Mouse (Mus musculus): ENCODE measurements around the gene Tubb2b. TPM values are rescaled to one million over a fixed set of nuclear protein-coding genes. Genes with fewer than 3 reads are reported as not detected.

The Tubb2b gene
- total RNA-seq (2021) = 100 to 1,000 TPM; 153 to 177 TPM
- long read RNA-seq, experiment 1, transcript Tubb2b-201 (4 exons, 2,182 nt) = major isoform, 15 of 29 reads
- long read RNA-seq, experiment 1, partial matches to known transcripts = 2 of 29 reads
- long read RNA-seq, experiment 1, other reads (novel, unspliced or antisense) = 12 of 29 reads
- long read RNA-seq, experiment 2, transcript Tubb2b-201 (4 exons, 2,182 nt) = major isoform, 31 of 42 reads
- long read RNA-seq, experiment 2, partial matches to known transcripts = 2 of 42 reads
- long read RNA-seq, experiment 2, other reads (novel, unspliced or antisense) = 9 of 42 reads

DNA sequence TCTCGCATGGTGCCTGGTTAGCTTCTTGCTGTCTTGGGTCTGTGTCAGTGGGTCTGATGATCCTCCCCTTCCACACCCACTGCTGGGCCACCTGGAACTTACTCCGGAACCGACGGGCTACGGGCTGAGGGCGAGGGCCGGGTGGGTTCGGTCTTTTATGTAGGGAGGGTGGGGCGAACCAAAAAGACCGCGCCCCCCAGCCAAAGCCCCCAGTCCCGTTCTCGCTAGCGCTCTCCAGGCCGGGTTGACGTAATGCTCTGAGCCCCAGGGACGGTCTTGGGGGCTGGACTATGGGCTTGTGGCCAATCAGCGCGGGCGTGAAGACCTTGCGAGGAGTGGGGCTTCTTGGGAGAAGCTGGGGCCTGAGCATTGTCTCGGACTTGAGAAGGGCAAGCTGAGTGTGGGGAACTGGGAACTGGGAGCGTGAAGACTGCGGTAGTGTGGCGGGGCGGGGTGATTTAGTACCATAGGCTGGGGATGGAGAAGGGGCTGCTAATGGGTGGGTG lies at the start of gene Tubb2b:
TSS of gene Tubb2b (minus strand) at position 241 of the 506 bp plus-strand sequence.
- intact Hi-C loops (cut with DNase I) = loop anchor here (2.0 kb wide), 1 partner anchor 51 kb away; the partner anchor contains the start of gene Tubb2a
- peak within 1 kb of the TSS; percentile 70 for H3K27ac ChIP-seq
- peak; percentile 68 to 75 for DNase-seq (ENCODE audit: extremely low spot score in 1 of 2, low spot score in 2 of 2)
- no peak for TF ChIP-seq CTCF (IDR thresholded peaks at IDR 0.05)
- H3K4me3 ChIP-seq = peak within 1 kb of the TSS; percentile 60

GRCm38 (mm10) chr13:34174025-34174424 lies 43.8 kb upstream of the Tubb2b start:
- no peak overlapping the region for H3K27ac ChIP-seq
- no peak for TF ChIP-seq CTCF (IDR thresholded peaks at IDR 0.05)
- no peak overlapping the region for H3K4me3 ChIP-seq
- intact Hi-C loops (cut with DNase I) = no loop called here
- DNase-seq (ENCODE audit: extremely low spot score in 1 of 2, low spot score in 2 of 2) = no peak

DNA sequence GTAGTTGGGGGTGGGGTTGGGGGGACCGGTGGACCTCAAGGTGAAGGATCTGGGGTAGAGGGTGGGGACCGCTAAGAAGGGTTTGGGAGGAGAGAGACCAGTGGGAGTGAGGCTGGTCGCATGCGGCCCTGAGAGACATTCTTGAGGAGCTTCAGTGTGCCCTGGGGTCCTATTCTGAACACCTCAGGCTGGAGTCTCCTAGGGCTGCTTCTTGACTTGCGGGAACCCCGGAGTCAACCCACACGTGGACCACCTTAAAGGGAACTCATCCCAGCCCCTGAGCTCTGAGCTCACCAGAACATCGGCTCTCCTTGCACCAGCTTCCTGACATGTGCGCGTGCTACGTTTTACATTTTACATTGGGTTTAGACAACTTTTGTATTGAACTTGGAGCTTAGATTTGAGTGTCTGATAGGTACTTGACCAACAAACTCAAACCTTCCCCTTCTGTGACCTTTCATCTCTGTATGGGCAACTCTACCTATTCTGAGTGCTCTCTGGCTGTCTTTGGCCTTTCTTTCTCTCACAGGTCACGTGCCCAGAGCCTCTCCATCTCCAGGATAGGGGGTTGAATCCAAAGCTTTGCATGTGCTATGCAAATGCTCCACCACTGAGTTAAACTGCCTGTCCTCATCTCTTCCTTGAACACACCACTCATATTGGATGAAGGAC lies 33.2 kb upstream of the Tubb2b start:
- TF ChIP-seq CTCF (IDR thresholded peaks at IDR 0.05) = no peak

GRCm38 (mm10) chr13:34162491-34163303 lies 32.4 kb upstream of the Tubb2b start, which contains the start of gene Psmg4:
TSS of gene Psmg4 (plus strand) at chr13:34162964.
- intact Hi-C loops (cut with DNase I) = no loop called here
- peak; percentile 91 for DNase-seq (ENCODE audit: extremely low spot score in 1 of 2, low spot score in 2 of 2)
- Histone ChIP-seq H3K27ac (peak within 1 kb of the TSS; percentile 96), H3K4me3 (peak within 1 kb of the TSS; percentile 84)
- TF ChIP-seq CTCF (IDR thresholded peaks at IDR 0.05) = no peak

More for the DNA sequence above, 33.2 kb upstream of the Tubb2b start:
- peak overlapping the region; percentile 96 for H3K27ac ChIP-seq
- H3K4me3 ChIP-seq = peak overlapping the region; percentile 84
- peak in 1 of 2 experiments; percentile 29 for DNase-seq (ENCODE audit: extremely low spot score in 1 of 2, low spot score in 2 of 2)
- intact Hi-C loops (cut with DNase I) = no loop called here

DNA sequence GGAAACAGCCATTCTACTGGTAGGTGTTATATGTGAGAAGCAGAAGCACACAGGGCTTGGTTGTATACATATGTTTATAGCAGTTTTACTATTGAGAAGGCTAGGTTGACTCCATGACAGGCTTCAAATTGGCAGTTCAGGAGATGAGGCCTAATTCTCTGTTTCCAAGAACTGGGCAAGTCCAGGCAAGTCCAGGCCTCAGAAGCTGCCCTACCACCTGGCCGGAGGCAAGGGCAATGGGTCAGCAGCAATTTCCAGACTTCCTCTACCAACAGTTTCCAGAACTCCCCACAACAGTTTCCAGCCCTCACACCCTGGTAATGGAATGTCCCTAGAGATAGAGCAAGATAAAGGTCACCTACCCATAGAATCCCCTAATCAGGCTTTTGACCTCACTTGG lies 29.7 kb upstream of the Tubb2b start:
- intact Hi-C loops (cut with DNase I) = loop anchor here (5.0 kb wide), 1 partner anchor 203 kb away; no protein-coding TSS in a partner anchor
- DNase-seq (ENCODE audit: extremely low spot score in 1 of 2, low spot score in 2 of 2) = no peak
- Histone ChIP-seq H3K4me3 (no peak overlapping the region), H3K27ac (no peak overlapping the region)
- no peak for TF ChIP-seq CTCF (IDR thresholded peaks at IDR 0.05)

- DNase-seq (ENCODE audit: extremely low spot score in 1 of 2, low spot score in 2 of 2) = no peak
- peak; percentile 16 for TF ChIP-seq CTCF (IDR thresholded peaks at IDR 0.05)
- intact Hi-C loops (cut with DNase I) = loop anchor here (5.0 kb wide), 1 partner anchor 200 kb away; no protein-coding TSS in a partner anchor
- Histone ChIP-seq H3K27ac (no peak overlapping the region), H3K4me3 (no peak overlapping the region)
Observed at GRCm38 (mm10) chr13:34157596-34158157, 27.4 kb upstream of the Tubb2b start.

- Histone ChIP-seq H3K4me3 (no peak overlapping the region), H3K27ac (no peak overlapping the region)
- no peak for DNase-seq (ENCODE audit: extremely low spot score in 1 of 2, low spot score in 2 of 2)
- no peak for TF ChIP-seq CTCF (IDR thresholded peaks at IDR 0.05)
- intact Hi-C loops (cut with DNase I) = loop anchor here (5.0 kb wide), 1 partner anchor 200 kb away; no protein-coding TSS in a partner anchor
Observed at GRCm38 (mm10) chr13:34156840-34157185, 26.5 kb upstream of the Tubb2b start.

DNA sequence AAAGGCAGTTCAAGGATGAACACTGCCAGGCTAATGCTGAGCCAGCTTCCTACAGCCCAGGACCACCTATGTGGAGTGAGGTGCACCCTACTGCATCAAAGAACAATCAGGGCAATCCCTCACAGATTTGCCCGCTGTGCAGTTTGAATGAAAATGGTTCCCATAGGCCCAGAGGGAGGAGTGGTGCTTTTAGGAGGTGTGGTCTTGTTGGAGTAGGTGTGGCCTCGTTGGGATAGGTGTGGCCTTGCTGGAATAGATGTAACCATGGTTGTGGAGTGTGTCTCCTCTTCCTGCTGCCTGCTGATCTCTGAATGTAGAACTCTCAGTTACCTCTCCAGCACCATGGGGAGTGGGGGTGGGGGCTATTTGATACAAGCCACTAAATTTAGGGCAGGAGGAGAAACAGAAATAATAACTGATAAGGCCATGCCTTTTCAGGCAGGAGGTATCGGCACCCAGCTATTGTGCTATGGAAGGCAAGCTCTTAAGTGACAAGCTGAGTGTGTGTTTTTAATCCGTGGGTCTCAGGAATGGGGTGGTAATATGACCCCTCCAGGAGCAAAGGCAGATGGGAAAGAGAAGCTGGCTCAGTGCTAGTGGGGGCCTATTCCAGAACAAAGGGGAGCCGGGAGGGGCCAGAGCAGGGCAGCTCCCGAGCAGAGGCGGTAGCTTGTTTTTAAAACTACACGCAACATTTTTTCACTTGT lies 26.0 kb upstream of the Tubb2b start:
- H3K27ac ChIP-seq = no peak overlapping the region

DNA sequence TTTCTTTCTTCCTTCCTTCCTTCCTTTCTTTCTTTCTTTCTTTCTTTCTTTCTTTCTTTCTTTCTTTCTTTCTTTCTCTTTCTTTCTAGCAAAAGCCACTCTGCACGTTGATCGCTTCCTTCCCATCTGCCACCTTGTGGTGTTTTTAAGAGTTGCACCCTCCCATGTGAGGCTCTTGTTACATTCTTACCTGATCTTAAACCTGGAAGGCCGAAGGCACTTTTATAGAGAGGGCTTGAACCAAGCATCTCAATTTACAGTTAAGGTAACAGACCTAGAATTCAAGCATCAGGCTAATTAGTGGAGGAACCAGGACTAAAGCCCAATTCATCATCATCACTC lies 24.6 kb upstream of the Tubb2b start:
- Histone ChIP-seq H3K4me3 (peak overlapping the region; percentile 28), H3K27ac (no peak overlapping the region; the same call in 1 of the 2 replicates)
- peak; percentile 67 to 70 for DNase-seq (ENCODE audit: extremely low spot score in 1 of 2, low spot score in 2 of 2)
- TF ChIP-seq CTCF (IDR thresholded peaks at IDR 0.05) = peak; percentile 66
- intact Hi-C loops (cut with DNase I) = loop anchor here (1.0 to 5.0 kb wide), 3 partner anchors 76 to 198 kb away; partner anchors contain the start of gene Tubb2a

More for the DNA sequence above, 26.0 kb upstream of the Tubb2b start:
- no peak overlapping the region for H3K4me3 ChIP-seq
- DNase-seq (ENCODE audit: extremely low spot score in 1 of 2, low spot score in 2 of 2) = no peak
- TF ChIP-seq CTCF (IDR thresholded peaks at IDR 0.05) = no peak
- intact Hi-C loops (cut with DNase I) = loop anchor here (5.0 kb wide), 1 partner anchor 199 kb away; no protein-coding TSS in a partner anchor

GRCm38 (mm10) chr13:34154217-34154930 lies 24.1 kb upstream of the Tubb2b start:
- Histone ChIP-seq H3K27ac (peak overlapping the region; percentile 4; the same call in 1 of the 2 replicates), H3K4me3 (peak overlapping the region; percentile 28)
- intact Hi-C loops (cut with DNase I) = loop anchor here (2.0 kb wide), 1 partner anchor 76 kb away; the partner anchor contains the start of gene Tubb2a
- DNase-seq (ENCODE audit: extremely low spot score in 1 of 2, low spot score in 2 of 2) = peak; percentile 76 to 80
- peak; percentile 79 for TF ChIP-seq CTCF (IDR thresholded peaks at IDR 0.05)

Data from left cerebral cortex, adult 2 months (tissue).